Mouse (Mus musculus) thymus, postnatal 14 days (tissue): ENCODE data around the gene Chd2.

ENCODE experiments used
- DNase-seq: peaks from one replicate; pipeline ENCODE4 v3.0.0; 2021

Chd2 gene

GRCm38 (mm10) chr7:73400051-73400916 is 141.3 kb downstream of the Chd2 start:
- no peak for DNase-seq

GRCm38 (mm10) chr7:73399501-73400044 is 142.1 kb downstream of the Chd2 start:
- peak; percentile 58 for DNase-seq

GRCm38 (mm10) chr7:73398806-73399442 is 142.7 kb downstream of the Chd2 start:
- no peak for DNase-seq

- peak; percentile 23 for DNase-seq
Observed at GRCm38 (mm10) chr7:73398319-73398718, 143.3 kb downstream of the Chd2 start.

- DNase-seq = no peak
Observed at GRCm38 (mm10) chr7:73394013-73394409, 147.6 kb downstream of the Chd2 start.

- DNase-seq = no peak
Observed at GRCm38 (mm10) chr7:73393307-73394012, 148.2 kb downstream of the Chd2 start.

- no peak for DNase-seq
Observed at GRCm38 (mm10) chr7:73392359-73392758, 149.3 kb downstream of the Chd2 start.

GRCm38 (mm10) chr7:73391518-73392321 is 149.9 kb downstream of the Chd2 start:
- no peak for DNase-seq

GRCm38 (mm10) chr7:73391002-73391517 is 150.6 kb downstream of the Chd2 start:
- DNase-seq = no peak

GRCm38 (mm10) chr7:73390426-73391001 is 151.1 kb downstream of the Chd2 start:
- no peak for DNase-seq

- DNase-seq = no peak
Observed at GRCm38 (mm10) chr7:73389871-73390294, 151.7 kb downstream of the Chd2 start.

GRCm38 (mm10) chr7:73389419-73389818 is 152.2 kb downstream of the Chd2 start:
- no peak for DNase-seq

- DNase-seq = no peak
Observed at GRCm38 (mm10) chr7:73388866-73389265, 152.8 kb downstream of the Chd2 start.

- DNase-seq = no peak
Observed at GRCm38 (mm10) chr7:73382843-73383242, 158.8 kb downstream of the Chd2 start.

- DNase-seq = no peak
Observed at GRCm38 (mm10) chr7:73378034-73378433, 163.6 kb downstream of the Chd2 start.

- no peak for DNase-seq
Observed at GRCm38 (mm10) chr7:73377307-73377706, 164.3 kb downstream of the Chd2 start.
